Mouse (Mus musculus): ENCODE data around the gene Lif. TPM values are rescaled to one million over a fixed set of nuclear protein-coding genes. Genes with fewer than 3 reads are reported as not detected.

Lif gene
- polyA plus RNA-seq, 1 experiment, result 0.67 TPM

- no peaks in the 10 kb centered on the region for H3K27me3 ChIP-seq (replicated peaks; ENCODE audit: control insufficient read depth, insufficient read depth, low read length)
- whole genome bisulfite sequencing, result 79% methylated on average over 17 of the region's 17 CpGs
- no peak overlapping the region for H3K4me3 ChIP-seq (ENCODE audit: insufficient read depth, low read depth, low read length)
- TF ChIP-seq POLR2A (IDR thresholded peaks at IDR 0.05; ENCODE audit: low read depth, low read length) (no peak), CTCF (conservative IDR thresholded peaks at IDR 0.05; ENCODE audit: insufficient read depth, insufficient read length, low read depth, low read length) (no peak)
- no peak for DNase-seq
- H3K36me3 ChIP-seq (ENCODE audit: control insufficient read depth, insufficient read depth, low read length), result no peaks in the 10 kb centered on the region
- no peak overlapping the region for H3K27ac ChIP-seq (ENCODE audit: insufficient read depth, low read depth, low read length)
- H3K4me1 ChIP-seq (ENCODE audit: control insufficient read depth, insufficient read depth, low read length), result peaks cover 6% of the 10 kb centered on the region; the same call in 1 of the 2 replicates
Measured at GRCm38 (mm10) chr11:4222046-4222950, 35.1 kb upstream of the Lif start.

- Histone ChIP-seq H3K4me3 (ENCODE audit: insufficient read depth, low read depth, low read length) (no peak overlapping the region), H3K4me1 (ENCODE audit: control insufficient read depth, insufficient read depth, low read length) (peaks cover 3% of the 10 kb centered on the region; the same call in 1 of the 2 replicates), H3K27ac (ENCODE audit: insufficient read depth, low read depth, low read length) (no peak overlapping the region), H3K27me3 (replicated peaks; ENCODE audit: control insufficient read depth, insufficient read depth, low read length) (no peaks in the 10 kb centered on the region), H3K36me3 (ENCODE audit: control insufficient read depth, insufficient read depth, low read length) (no peaks in the 10 kb centered on the region)
- TF ChIP-seq CTCF (conservative IDR thresholded peaks at IDR 0.05; ENCODE audit: insufficient read depth, insufficient read length, low read depth, low read length), result no peak
- TF ChIP-seq POLR2A (IDR thresholded peaks at IDR 0.05; ENCODE audit: low read depth, low read length), result no peak
- WGBS, result 44% methylated on average over 7 of the region's 7 CpGs
- DNase-seq, result no peak
Measured at GRCm38 (mm10) chr11:4223393-4224188, 33.8 kb upstream of the Lif start.

- 64% methylated on average over 2 of the region's 2 CpGs for WGBS
- TF ChIP-seq POLR2A (IDR thresholded peaks at IDR 0.05; ENCODE audit: low read depth, low read length), result no peak
- no peak for TF ChIP-seq CTCF (conservative IDR thresholded peaks at IDR 0.05; ENCODE audit: insufficient read depth, insufficient read length, low read depth, low read length)
- DNase-seq, result no peak
Measured at GRCm38 (mm10) chr11:4224223-4224622, 33.1 kb upstream of the Lif start.

GRCm38 (mm10) chr11:4226569-4227325, 30.6 kb upstream of the Lif start:
- Histone ChIP-seq H3K27me3 (replicated peaks; ENCODE audit: control insufficient read depth, insufficient read depth, low read length) (no peaks in the 10 kb centered on the region), H3K27ac (ENCODE audit: insufficient read depth, low read depth, low read length) (no peak overlapping the region), H3K4me3 (ENCODE audit: insufficient read depth, low read depth, low read length) (no peak overlapping the region), H3K4me1 (ENCODE audit: control insufficient read depth, insufficient read depth, low read length) (no peaks in the 10 kb centered on the region), H3K36me3 (ENCODE audit: control insufficient read depth, insufficient read depth, low read length) (no peaks in the 10 kb centered on the region)
- DNase-seq, result no peak
- TF ChIP-seq CTCF (conservative IDR thresholded peaks at IDR 0.05; ENCODE audit: insufficient read depth, insufficient read length, low read depth, low read length) (no peak), POLR2A (IDR thresholded peaks at IDR 0.05; ENCODE audit: low read depth, low read length) (no peak)
- WGBS, result 83% methylated on average over 5 of the region's 5 CpGs

More at GRCm38 (mm10) chr11:4224223-4224622, 33.1 kb upstream of the Lif start:
- peaks cover 1% of the 10 kb centered on the region; the same call in 1 of the 2 replicates for H3K4me1 ChIP-seq (ENCODE audit: control insufficient read depth, insufficient read depth, low read length)
- H3K4me3 ChIP-seq (ENCODE audit: insufficient read depth, low read depth, low read length), result no peak overlapping the region
- H3K36me3 ChIP-seq (ENCODE audit: control insufficient read depth, insufficient read depth, low read length), result no peaks in the 10 kb centered on the region
- no peak overlapping the region for H3K27ac ChIP-seq (ENCODE audit: insufficient read depth, low read depth, low read length)
- no peaks in the 10 kb centered on the region for H3K27me3 ChIP-seq (replicated peaks; ENCODE audit: control insufficient read depth, insufficient read depth, low read length)

GRCm38 (mm10) chr11:4228463-4228862, 28.9 kb upstream of the Lif start:
- H3K36me3 ChIP-seq (ENCODE audit: control insufficient read depth, insufficient read depth, low read length), result no peaks in the 10 kb centered on the region
- no peak for TF ChIP-seq CTCF (conservative IDR thresholded peaks at IDR 0.05; ENCODE audit: insufficient read depth, insufficient read length, low read depth, low read length)
- TF ChIP-seq POLR2A (IDR thresholded peaks at IDR 0.05; ENCODE audit: low read depth, low read length), result no peak
- no peak overlapping the region for H3K4me3 ChIP-seq (ENCODE audit: insufficient read depth, low read depth, low read length)
- no peaks in the 10 kb centered on the region for H3K4me1 ChIP-seq (ENCODE audit: control insufficient read depth, insufficient read depth, low read length)
- H3K27me3 ChIP-seq (replicated peaks; ENCODE audit: control insufficient read depth, insufficient read depth, low read length), result no peaks in the 10 kb centered on the region
- H3K27ac ChIP-seq (ENCODE audit: insufficient read depth, low read depth, low read length), result no peak overlapping the region
- 24% methylated on average over 8 of the region's 8 CpGs for WGBS
- DNase-seq, result peak; percentile 51

- DNase-seq, result no peak
- Histone ChIP-seq H3K27ac (ENCODE audit: insufficient read depth, low read depth, low read length) (no peak overlapping the region), H3K4me1 (ENCODE audit: control insufficient read depth, insufficient read depth, low read length) (no peaks in the 10 kb centered on the region), H3K4me3 (ENCODE audit: insufficient read depth, low read depth, low read length) (no peak overlapping the region), H3K27me3 (replicated peaks; ENCODE audit: control insufficient read depth, insufficient read depth, low read length) (no peaks in the 10 kb centered on the region), H3K36me3 (ENCODE audit: control insufficient read depth, insufficient read depth, low read length) (no peaks in the 10 kb centered on the region)
- 81% methylated on average over 4 of the region's 4 CpGs for WGBS
- no peak for TF ChIP-seq CTCF (conservative IDR thresholded peaks at IDR 0.05; ENCODE audit: insufficient read depth, insufficient read length, low read depth, low read length)
- no peak for TF ChIP-seq POLR2A (IDR thresholded peaks at IDR 0.05; ENCODE audit: low read depth, low read length)
Measured at GRCm38 (mm10) chr11:4229841-4230240, 27.5 kb upstream of the Lif start.

Measured in kidney, adult 2 months (tissue).